Mouse (Mus musculus): Measurements from ENCODE around the gene Col25a1.

DNA sequence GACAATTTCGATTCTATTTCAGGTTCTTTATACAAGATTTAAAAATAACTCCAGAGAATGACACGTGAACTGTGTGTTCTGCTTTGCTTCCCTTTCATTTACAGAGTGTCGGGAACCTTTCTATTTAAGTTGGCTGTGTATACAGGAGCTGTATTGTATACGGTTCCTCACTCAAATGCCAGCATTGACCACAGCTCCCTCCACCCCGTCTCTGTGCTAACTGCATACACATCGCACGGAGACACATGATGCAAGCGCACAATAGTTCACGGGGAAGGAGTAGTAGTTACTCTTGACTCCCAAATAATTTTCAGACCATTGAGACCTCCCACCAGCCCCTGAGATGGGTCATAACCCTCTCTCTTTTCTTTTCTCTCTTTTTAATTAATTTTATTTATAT, 197.6 kb downstream of the Col25a1 start:
- TF ChIP-seq POLR2A (IDR thresholded peaks at IDR 0.05; ENCODE audit: insufficient read length, low read depth) (no peak), POLR2AphosphoS2 (IDR thresholded peaks at IDR 0.05; ENCODE audit: insufficient read length, low read depth) (no peak), USF1 (IDR thresholded peaks at IDR 0.05; ENCODE audit: low read depth) (no peak), E2F4 (IDR thresholded peaks at IDR 0.05; ENCODE audit: insufficient read depth) (no peak), TCF12 (IDR thresholded peaks at IDR 0.05; ENCODE audit: insufficient read depth, poor library complexity, severe bottlenecking) (no peak), MAX (IDR thresholded peaks at IDR 0.05; ENCODE audit: low read depth) (no peak), CEBPB (IDR thresholded peaks at IDR 0.05; ENCODE audit: insufficient read depth, poor library complexity, severe bottlenecking) (no peak), MYOD1 (IDR thresholded peaks at IDR 0.05; ENCODE audit: control insufficient read depth in 1 of 3, insufficient read length in 2 of 3, low read depth in 2 of 3) (no peak), TCF3 (IDR thresholded peaks at IDR 0.05; ENCODE audit: insufficient read length, low read depth) (no peak), MYOG (IDR thresholded peaks at IDR 0.05; ENCODE audit: control insufficient read depth in 1 of 3, insufficient read depth in 1 of 3, insufficient read length in 2 of 3, low read depth in 2 of 3) (no peak)
